Mouse (Mus musculus): ENCODE results near the gene U2surp.
"Not testable (repeated sequence)": the region's sequence is repeated elsewhere in the genome, so short reads cannot be mapped to it uniquely, and the experiment has no call there.

The U2surp gene

GRCm38 (mm10) chr9:95469011-95469576, 42.7 kb downstream of the U2surp start:
- DNase-seq (ENCODE audit: low spot score): not testable (repeated sequence)

GRCm38 (mm10) chr9:95464028-95464427, 47.8 kb downstream of the U2surp start:
- DNase-seq (ENCODE audit: low spot score): no peak

DNA sequence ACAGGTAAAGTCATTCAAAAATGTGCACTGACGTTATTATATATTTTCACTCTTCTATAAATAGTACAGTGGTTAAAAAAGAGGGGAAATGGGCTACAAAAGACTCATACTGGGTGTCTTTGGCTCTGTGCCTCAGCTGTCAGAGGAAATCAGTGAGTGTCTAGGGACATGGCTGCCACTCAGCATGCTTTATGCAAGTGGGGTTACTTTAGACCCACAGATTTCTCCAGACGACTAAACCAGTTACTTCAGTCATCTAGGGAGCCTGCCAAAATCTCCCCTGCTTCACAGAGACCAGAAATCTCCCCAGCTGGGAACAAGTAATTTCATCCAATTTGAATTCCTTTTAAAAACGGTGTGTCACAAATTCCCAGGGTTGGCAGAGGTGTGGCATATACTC, 59.9 kb downstream of the U2surp start:
- DNase-seq (ENCODE audit: low spot score): no peak

GRCm38 (mm10) chr9:95450586-95450985, 61.2 kb downstream of the U2surp start:
- DNase-seq (ENCODE audit: low spot score): no peak

GRCm38 (mm10) chr9:95442321-95442731, 69.5 kb downstream of the U2surp start:
- DNase-seq (ENCODE audit: low spot score): peak; percentile 19

DNA sequence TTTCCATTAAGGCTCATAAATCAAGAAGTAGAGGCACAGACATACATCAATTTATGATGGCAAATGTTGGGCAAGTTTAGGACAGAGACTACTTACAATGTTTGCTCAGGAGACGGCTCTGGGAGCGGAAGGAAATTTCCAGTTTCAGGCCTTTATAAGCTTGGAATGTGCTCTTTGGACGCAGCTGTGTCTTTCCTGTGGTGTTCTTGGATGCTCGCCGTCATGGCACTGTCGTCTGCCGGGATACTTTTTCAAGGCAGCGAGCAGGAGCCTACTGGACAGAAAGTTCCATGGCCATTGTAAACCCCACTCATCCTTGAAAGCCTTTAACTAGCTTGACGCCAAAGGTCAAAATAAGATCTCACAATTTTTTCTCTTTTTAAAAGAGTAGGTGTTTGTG, 73.9 kb downstream of the U2surp start:
- no peak for DNase-seq (ENCODE audit: low spot score)

DNA sequence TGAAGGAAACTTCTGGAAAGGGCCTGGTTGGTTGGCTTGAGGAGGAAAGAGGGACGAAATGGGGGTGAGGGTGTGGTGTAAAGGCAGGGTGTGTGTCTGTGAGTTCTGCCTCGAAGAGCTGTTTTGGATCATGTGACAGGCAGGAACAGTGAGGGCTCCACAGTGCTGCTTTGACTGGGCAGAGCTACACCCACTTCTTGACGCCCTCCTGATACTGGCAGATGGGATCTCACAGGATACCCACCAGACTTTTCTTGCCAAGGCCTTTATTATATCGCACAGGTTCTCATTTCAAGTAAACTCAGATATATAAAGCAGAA, 75.5 kb downstream of the U2surp start:
- DNase-seq (ENCODE audit: low spot score): no peak

- no peak for DNase-seq (ENCODE audit: low spot score)
Observed at GRCm38 (mm10) chr9:95435506-95436293, 76.1 kb downstream of the U2surp start.

DNA sequence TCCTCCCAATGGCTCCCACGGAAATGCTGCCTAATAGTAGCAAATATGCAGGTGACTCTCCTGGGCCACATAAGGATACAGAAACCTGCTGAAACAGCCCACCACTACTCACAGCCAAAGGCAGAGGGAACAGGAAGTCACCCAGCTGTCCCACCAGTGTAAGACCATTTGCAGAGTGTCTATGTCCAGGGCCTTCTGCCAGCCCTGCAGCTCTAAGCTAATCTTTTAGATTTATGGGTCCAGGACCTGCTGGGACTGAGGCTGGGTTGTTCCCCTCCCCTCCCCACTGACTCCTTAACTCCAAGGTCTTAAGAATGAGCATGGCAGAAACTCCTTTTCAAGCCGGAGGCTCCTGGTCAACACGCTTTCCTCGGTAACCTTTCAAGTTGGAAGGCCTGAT, 83.5 kb downstream of the U2surp start:
- no peak for DNase-seq (ENCODE audit: low spot score)

GRCm38 (mm10) chr9:95413911-95414310, 97.9 kb downstream of the U2surp start:
- no peak for DNase-seq (ENCODE audit: low spot score)

GRCm38 (mm10) chr9:95412047-95412446, 99.7 kb downstream of the U2surp start:
- DNase-seq (ENCODE audit: low spot score): no peak

DNA sequence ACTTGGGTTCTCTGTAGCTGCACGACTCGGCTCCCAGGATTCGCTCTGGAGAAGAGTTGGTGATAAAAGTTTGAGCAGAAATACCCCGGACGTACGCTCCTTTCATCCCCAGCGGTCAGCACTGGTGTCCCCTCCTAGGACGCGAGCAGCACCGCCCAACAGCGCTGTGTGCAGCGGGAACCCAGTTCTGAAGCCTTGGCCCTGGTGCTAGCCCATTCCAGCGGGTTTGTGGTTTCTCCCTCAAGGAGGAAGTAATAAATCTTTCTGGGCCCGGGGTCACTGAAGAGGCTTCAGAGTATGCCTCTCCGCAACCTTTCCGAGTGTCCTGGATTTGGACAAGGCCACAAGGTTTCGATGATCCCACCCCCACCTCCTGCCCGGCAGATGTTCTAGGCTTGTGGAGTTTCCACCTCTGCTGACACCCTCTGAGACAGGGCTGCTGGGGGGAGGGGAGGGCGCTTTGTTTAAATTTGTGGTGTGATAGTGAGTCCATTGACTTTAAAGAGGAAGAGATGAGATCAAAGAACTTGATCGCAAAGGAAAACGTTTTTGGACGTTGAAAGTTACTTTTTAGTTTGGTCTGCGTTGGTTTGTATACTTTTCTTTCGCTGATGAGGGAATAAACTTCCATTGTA, 104.1 kb downstream of the U2surp start:
- DNase-seq (ENCODE audit: low spot score): peak; percentile 18

Data from testis, postnatal 14 days (tissue).